ENCODE assay signal across 33 mouse cellular contexts in genomic region chr14:54746038-54746437, GRCm38 (mm10). TPM values are rescaled to one million over a fixed set of nuclear protein-coding genes. Genes with fewer than 3 reads are reported as not detected.
DNase-seq lines count a peak whose midpoint lies in the region; ATAC-seq and TF ChIP-seq lines count a peak whose summit lies in the region.
"Had no signal": no experiment of that assay in that cellular context is flagged by ENCODE, and none has a peak within 500 bp of the region (broad histone marks: within the 10 kb centered on the region; RNA-seq: fewer than 3 reads in every experiment).

No protein-coding gene starts in this region.

- intact Hi-C loops in heart, postnatal 25 days (cut with DNase I) = no loop called here

- H3K27me3 ChIP-seq in G1E (ENCODE audit: insufficient read depth, low read length) = no peaks in the 10 kb centered on the region
- H3K27me3 ChIP-seq: embryonic facial prominence, embryonic 15.5 days; forebrain, embryonic 13.5 days; limb, embryonic 12.5 days; midbrain, embryonic 12.5 days had no signal

- peaks cover 96% of the 10 kb centered on the region for H3K36me3 ChIP-seq in G1E (replicated peaks)
- H3K36me3 ChIP-seq: embryonic facial prominence, embryonic 10.5 days; embryonic facial prominence, embryonic 15.5 days; hindbrain, embryonic 13.5 days; limb, embryonic 12.5 days; midbrain, embryonic 12.5 days had no signal

- no peaks in the 10 kb centered on the region for H3K9me3 ChIP-seq in G1E (replicated peaks)
- H3K9me3 ChIP-seq: embryonic facial prominence, embryonic 10.5 days; embryonic facial prominence, embryonic 15.5 days; forebrain, embryonic 13.5 days; hindbrain, embryonic 13.5 days; limb, embryonic 12.5 days; midbrain, embryonic 12.5 days had no signal

- peak; percentile 53 for DNase-seq in heart, adult 11 months
- DNase-seq in heart, postnatal 25 days (ENCODE audit: low spot score) = no peak
- peak; percentile 36 for DNase-seq in G1E (ENCODE audit: low spot score)
- DNase-seq in c-Kit-positive CD71-positive TER-119-positive erythroid progenitor cells, embryonic 14.5 days (ENCODE audit: low spot score) = peak; percentile 12
- no peak for DNase-seq in spleen, postnatal 10 days (ENCODE audit: low spot score in 2 of 2)
- no peak for DNase-seq in adrenal gland, adult (ENCODE audit: inconsistent age in 2 of 2, low spot score in 1 of 2)
- DNase-seq: adrenal gland, adult 2 months; adrenal gland, postnatal 36 days; cerebellum, adult 8-10 months; cerebellum, postnatal 25 days; heart, postnatal 14 days; kidney, adult 2 months; kidney, postnatal 36 days; lung, embryonic 14.5 days; thymus, adult 18-20 months; thymus, postnatal 25 days had no signal

- ATAC-seq in G1E (ENCODE audit: extremely low read depth, insufficient number of reproducible peaks, low FRiP score, poor library complexity, severe bottlenecking) = no peak
- peak; percentile 85 for ATAC-seq in megakaryocyte-erythroid progenitor cell, adult 5-6 weeks (replicated peaks; ENCODE audit: low FRiP score, low TSS enrichment, poor library complexity, severe bottlenecking)
- ATAC-seq: forebrain, embryonic 13.5 days had no signal

- peaks cover 76% of the 10 kb centered on the region for H3K4me1 ChIP-seq in G1E (ENCODE audit: insufficient read depth, low read depth, low read length)
- H3K4me1 ChIP-seq: forebrain, embryonic 13.5 days; hindbrain, embryonic 13.5 days; midbrain, embryonic 12.5 days had no signal

- no peak for TF ChIP-seq CTCF in G1E (IDR thresholded peaks at IDR 0.05; ENCODE audit: low read depth, low read length)

- H3K4me3 ChIP-seq in G1E (ENCODE audit: low read depth, low read length) = no peak overlapping the region
- H3K4me3 ChIP-seq: embryonic facial prominence, embryonic 10.5 days; embryonic facial prominence, embryonic 15.5 days; forebrain, embryonic 13.5 days; hindbrain, embryonic 13.5 days; layer of hippocampus, adult 2 months; left cerebral cortex, adult 2 months; limb, embryonic 12.5 days; midbrain, embryonic 12.5 days had no signal

RNA-seq across cellular contexts. Expression of gene Cebpe, which starts 34.1 kb away (rescaled TPM):
- total RNA-seq in heart, postnatal 25 days (2021) = not detected
- total RNA-seq in G1E (2014; fragmentation: Nextera tagmentation) (0.90 and 1.6 TPM in 2 replicates), G1E (2017) (0.16 TPM in 1 of 2 replicates, not detected in the other)
- 11.1 and 12.4 TPM in 2 replicates for polyA plus RNA-seq in G1E (2012)
- total RNA-seq in megakaryocyte-erythroid progenitor cell, adult 5-6 weeks (2014; fragmentation: Nextera tagmentation) = 1.4 and 5.7 TPM in 2 replicates
- total RNA-seq in megakaryocyte-erythroid progenitor cell, adult 5-6 weeks (2017) = not detected in 2 replicates
- total RNA-seq: adrenal gland, adult 2 months; adrenal gland, postnatal 36 days; gastrocnemius, adult 18-20 months; gastrocnemius, postnatal 4 days; heart, adult 8-10 months; heart, postnatal 14 days; layer of hippocampus, adult 2 months; layer of hippocampus, postnatal 14 days; left cerebral cortex, adult 2 months; left cerebral cortex, postnatal 25 days had no signal
- polyA plus RNA-seq: embryonic facial prominence, embryonic 10.5 days; embryonic facial prominence, embryonic 15.5 days; forebrain, embryonic 13.5 days; heart, embryonic 14.5 days; hindbrain, embryonic 13.5 days; kidney, embryonic 16.5 days; limb, embryonic 12.5 days; lung, embryonic 14.5 days; neural tube, embryonic 14.5 days had no signal

RNA-seq across cellular contexts. Expression of gene Slc7a8, which starts 35.7 kb away (rescaled TPM):
- total RNA-seq in heart, postnatal 25 days (2021) = 1 to 10 TPM; 2.4 to 2.8 TPM
- total RNA-seq in G1E (2014; fragmentation: Nextera tagmentation) (325 and 329 TPM in 2 replicates), G1E (2017) (45.0 and 54.9 TPM in 2 replicates)
- polyA plus RNA-seq in G1E (2012) = 191 and 199 TPM in 2 replicates
- 0.13 and 0.37 TPM in 2 replicates for total RNA-seq in megakaryocyte-erythroid progenitor cell, adult 5-6 weeks (2014; fragmentation: Nextera tagmentation)
- 0.34 TPM in 1 of 2 replicates, not detected in the other for total RNA-seq in megakaryocyte-erythroid progenitor cell, adult 5-6 weeks (2017)

RNA-seq across cellular contexts. Expression of gene Gm29776, which starts 47.4 kb away (rescaled TPM):
- not detected for total RNA-seq in heart, postnatal 25 days (2021)
- total RNA-seq in G1E (2014; fragmentation: Nextera tagmentation) (not detected in 2 replicates), G1E (2017) (0.11 TPM in 1 of 2 replicates, not detected in the other)
- 0.02 TPM in 1 of 2 replicates, not detected in the other for polyA plus RNA-seq in G1E (2012)
- total RNA-seq in megakaryocyte-erythroid progenitor cell, adult 5-6 weeks (2014; fragmentation: Nextera tagmentation) = not detected in 2 replicates
- total RNA-seq in megakaryocyte-erythroid progenitor cell, adult 5-6 weeks (2017) = not detected in 2 replicates
- total RNA-seq: adrenal gland, adult 2 months; gastrocnemius, adult 18-20 months; heart, adult 8-10 months; heart, postnatal 14 days; layer of hippocampus, adult 2 months; left cerebral cortex, adult 2 months had no signal
- polyA plus RNA-seq: forebrain, embryonic 13.5 days had no signal

RNA-seq across cellular contexts. Expression of gene Acin1, which starts 59.3 kb away (rescaled TPM):
- 10 to 100 TPM; 78.7 to 80.9 TPM for total RNA-seq in heart, postnatal 25 days (2021)
- total RNA-seq in G1E (2014; fragmentation: Nextera tagmentation) (266 and 298 TPM in 2 replicates), G1E (2017) (115 and 125 TPM in 2 replicates)
- polyA plus RNA-seq in G1E (2012) = 640 and 697 TPM in 2 replicates
- 222 and 244 TPM in 2 replicates for total RNA-seq in megakaryocyte-erythroid progenitor cell, adult 5-6 weeks (2014; fragmentation: Nextera tagmentation)
- total RNA-seq in megakaryocyte-erythroid progenitor cell, adult 5-6 weeks (2017) = 267 and 293 TPM in 2 replicates

Comparison
In these comparisons a context has a peak if more than half of its experiments do, and no peak if none do; other contexts are left out.
1. DNase-seq: peak in heart, adult 11 months (single experiment), G1E (single experiment) and c-Kit-positive CD71-positive TER-119-positive erythroid progenitor cells, embryonic 14.5 days (single experiment); none in heart, postnatal 25 days (single experiment), spleen, postnatal 10 days (0 of 2) and adrenal gland, adult (0 of 2).
2. RNA of gene Slc7a8, which starts 35.7 kb away (total RNA-seq): 45.0 to 329 TPM in G1E; 2.4 to 2.8 TPM in heart, postnatal 25 days and 0.13 to 0.37 TPM in megakaryocyte-erythroid progenitor cell, adult 5-6 weeks; every median in the first group is over 10 times any median in the second.